Mouse (Mus musculus) cerebellum, postnatal 4 days (tissue): ENCODE results near the gene Lrrc57.

Source experiments
- DNase-seq, 2 experiments: peaks; one replicate each; pipeline ENCODE4 v3.0.0; 2022; ENCODE audit warnings: low spot score in 2 of 2, mixed read lengths in 1 of 2

The Lrrc57 gene

DNA sequence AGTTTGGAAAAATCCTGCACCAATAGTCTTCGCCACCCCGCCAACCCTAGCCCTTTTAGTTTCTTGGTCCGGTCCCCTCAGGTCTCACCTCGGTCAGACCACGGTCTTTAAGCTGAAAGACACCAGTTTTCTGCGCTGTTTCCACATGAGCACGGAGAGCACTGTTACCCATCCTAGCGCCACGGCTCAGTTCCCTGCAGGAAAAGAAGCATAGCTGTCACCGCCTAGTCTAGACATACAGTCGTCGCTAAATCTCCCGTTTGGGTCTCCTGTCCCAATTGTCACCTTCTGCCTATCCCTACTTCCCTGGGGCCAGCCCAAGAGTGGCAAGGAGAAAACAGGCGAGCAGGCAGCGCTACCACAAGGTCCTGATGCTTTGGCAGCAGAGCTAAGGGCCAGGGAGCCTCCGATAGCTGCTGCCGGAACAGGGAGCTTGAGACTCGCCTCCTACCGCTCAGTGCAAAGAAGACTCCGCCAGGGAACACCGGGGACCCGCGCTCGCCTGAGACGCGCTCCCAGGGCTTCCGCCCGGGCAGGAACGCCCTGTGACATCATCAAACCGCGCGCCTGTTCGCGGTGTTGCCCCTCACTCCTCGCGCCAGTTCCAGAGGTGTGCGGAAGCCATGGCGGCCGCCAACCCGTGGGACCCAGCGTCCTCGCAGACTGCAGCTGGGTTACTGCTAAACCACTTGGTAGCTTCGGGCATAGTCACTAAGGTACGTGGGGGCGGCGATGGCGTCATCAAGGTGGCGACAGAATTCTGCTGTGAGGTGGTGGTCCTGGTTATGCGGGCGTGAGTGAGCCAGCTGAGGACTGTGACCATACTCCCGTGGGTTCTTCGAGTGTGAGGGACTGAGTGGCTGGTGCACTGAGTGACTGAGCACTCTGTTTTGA, at the start of gene Lrrc57, which contains the start of gene Haus2:
Gene Lrrc57, minus strand, starts transcription at position 691 of the 894 bp plus-strand sequence.
Gene Haus2, plus strand, starts transcription at position 554 of the 894 bp plus-strand sequence.
- peak; percentile 85 to 92 for DNase-seq

DNA sequence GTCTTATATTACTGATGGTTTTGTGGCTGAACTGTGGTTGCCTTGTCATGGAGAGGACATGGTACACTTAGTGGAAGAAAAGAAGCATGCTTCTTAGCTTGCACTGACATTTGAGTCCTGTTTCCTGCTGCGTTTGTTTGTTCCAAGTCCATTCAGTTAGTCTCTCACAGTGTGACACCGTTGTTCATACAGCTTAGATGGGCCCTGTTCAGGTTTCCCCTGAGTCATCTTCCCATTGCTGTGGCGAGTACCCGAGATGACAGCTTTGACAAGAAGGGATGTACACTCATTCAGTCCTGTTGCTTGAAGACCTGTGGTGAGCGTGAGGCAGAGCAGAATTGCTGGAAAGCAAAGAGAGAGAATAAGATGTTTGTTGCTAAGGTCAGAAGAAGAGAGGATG, 49.2 kb upstream of the Lrrc57 start:
- no peak for DNase-seq

DNA sequence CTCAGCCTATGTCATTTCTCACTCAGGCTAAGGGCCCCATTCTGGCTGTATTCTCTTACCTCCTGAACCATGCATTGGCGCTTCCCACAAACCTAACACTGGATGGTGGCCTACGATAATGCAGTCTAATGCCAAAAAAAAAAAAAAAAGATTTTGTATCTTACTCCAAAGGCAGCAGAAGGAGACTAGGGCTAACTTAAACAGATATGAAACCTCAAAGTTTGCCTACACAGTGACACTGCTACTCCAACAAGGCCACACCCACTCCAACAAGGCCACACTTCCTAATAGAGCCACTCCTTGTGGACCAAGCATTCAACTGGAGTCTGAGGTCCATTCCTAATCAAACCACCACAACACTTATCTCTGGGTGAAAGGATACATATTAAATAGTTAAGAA, 47.4 kb upstream of the Lrrc57 start:
- DNase-seq, result no peak

DNA sequence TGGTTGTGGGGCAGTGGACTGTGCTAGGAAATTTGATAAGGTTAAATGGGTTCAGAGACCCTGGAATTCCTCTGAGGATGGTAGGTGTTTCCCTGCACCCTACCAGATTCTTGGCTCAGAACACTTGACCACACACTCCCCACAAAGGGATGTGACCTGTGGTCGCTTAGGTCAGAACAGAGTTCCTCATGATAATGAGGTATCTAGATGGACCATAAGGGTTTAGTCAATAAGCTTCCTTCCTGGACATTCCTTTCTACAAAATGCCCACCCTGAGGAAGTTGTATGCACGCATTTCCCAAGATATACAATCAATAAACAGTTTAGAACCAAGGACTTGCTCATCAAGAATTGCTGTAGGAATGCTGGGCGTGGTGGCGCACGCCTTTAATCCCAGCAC, 46.6 kb upstream of the Lrrc57 start:
- no peak for DNase-seq

GRCm38 (mm10) chr2:120654693-120655092, 45.4 kb upstream of the Lrrc57 start:
- DNase-seq, result no peak

DNA sequence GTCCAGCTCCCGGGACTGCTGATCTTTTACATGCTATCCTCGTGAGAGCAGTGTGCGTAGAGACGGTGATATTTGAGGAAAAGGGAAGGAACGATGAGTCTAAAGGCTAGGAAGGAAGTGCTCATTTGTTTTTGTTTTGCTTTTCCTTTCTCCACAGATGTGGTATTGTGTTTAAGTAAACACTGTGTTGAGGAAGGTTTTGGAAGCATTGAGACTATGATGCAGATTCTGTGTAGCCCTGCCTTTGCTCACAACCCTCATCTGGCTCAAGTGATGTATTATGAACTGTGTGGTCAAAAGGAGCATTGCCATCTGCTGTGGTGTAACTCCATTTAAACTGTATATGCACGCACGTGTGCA, 43.6 kb upstream of the Lrrc57 start:
- DNase-seq, result no peak

GRCm38 (mm10) chr2:120652256-120652924, 43.1 kb upstream of the Lrrc57 start:
- no peak for DNase-seq

DNA sequence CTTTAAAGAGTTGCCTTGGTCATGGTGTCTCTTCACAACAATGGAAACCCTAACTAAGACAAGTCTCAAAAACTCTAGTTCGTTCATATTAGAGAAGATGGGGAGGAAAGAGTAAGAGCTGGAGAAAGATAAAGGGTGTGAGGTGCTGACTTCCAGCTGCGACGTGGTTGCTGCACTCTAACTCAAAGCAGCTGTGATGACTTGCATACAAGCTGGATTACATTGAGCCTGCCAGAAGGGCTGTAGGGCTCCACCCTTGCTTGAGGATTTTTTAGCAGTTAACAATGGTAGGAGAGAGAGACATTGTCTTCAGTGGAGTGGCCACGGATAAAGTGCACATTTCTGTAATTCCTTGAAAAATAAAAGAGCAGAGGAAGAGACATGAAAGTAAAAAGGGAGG, 37.5 kb upstream of the Lrrc57 start:
- DNase-seq, result no peak

DNA sequence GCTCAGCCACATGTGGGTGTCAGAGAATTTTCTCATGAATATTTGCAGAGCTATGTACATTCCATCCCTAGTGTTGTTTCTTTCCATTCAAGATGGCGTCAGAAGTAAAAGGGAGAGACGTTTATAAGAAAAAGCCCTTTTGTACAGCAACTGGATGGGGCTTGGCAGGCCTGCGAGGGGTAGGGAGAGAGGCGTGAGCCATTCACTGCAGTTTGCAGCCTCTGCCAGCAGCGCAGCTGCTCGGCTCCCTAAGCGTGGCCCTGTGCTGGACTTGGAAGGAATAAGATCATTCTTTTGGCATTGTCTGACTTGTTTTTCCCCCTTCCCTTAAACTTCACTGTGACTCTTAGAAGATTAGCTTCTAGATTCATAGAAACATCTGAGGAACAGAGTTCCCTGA, 34.5 kb upstream of the Lrrc57 start:
- peak in 1 of 2 experiments; percentile 23 for DNase-seq

- DNase-seq, result no peak
Measured at GRCm38 (mm10) chr2:120640835-120641234, 31.5 kb upstream of the Lrrc57 start.

GRCm38 (mm10) chr2:120631957-120632356, 22.6 kb upstream of the Lrrc57 start:
- no peak for DNase-seq

- DNase-seq, result no peak
Measured at GRCm38 (mm10) chr2:120631521-120631920, 22.2 kb upstream of the Lrrc57 start.

GRCm38 (mm10) chr2:120630655-120631054, 21.3 kb upstream of the Lrrc57 start:
- DNase-seq, result no peak

DNA sequence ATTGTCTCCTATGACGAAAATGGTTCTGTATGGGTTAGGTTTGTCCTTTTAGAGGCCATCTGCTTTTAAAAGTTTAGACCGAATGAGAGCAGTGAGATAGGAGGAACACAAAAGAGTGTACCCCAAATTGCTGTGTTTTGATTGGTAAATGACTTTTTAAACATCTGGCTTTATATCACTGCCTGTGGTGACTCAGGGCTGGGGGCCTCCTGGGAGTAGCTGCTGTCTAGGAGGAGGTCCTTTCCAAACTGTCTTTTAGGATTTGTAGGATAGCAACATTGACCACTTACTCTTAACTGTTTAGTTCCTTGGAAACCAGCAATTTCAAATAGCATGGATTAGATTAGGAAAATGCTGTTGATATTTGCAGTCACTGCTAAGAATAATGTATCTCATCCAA, 20.9 kb upstream of the Lrrc57 start:
- DNase-seq, result no peak

DNA sequence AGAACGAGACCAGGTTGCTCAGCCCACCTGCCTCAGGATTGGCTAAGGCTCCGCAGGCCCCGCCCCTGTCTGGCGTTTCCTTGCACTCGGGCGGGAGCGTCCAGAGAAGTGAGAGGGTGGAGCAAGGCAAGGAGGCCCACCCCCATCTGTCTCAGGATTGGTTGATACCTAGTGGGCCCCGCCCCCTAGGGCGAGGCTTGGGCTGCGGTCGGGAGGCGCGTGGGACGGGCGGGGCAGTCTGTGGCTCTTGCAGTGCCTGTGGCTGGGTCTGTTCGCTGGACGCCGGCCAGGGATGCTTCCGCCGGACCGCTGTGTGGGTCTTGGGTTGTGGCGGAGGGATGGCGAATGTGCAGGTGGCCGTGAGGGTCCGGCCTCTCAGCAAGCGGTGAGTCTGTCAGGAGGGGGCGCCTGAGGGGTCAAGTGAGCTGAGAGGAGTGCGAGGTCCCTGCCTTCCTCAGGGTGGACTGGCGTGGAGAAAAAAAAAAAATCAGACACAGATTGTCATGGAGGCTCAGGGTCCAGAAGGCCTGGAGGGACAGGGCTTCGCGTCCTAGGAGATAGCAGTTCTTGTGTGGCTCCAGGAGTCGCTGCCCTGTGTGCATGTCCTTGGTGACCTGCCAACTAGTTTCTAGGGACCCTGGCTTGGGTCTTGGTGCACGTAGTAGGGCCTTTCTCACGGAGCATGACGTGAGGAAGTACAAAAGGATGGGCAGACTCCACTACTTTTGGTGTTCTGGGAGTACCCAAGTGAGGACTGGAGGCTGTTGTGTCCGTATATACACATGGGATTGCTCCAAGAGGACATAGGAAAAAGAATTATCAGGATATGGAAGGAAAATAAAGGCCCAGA, 19.8 kb upstream of the Lrrc57 start, which contains the start of gene Stard9:
Gene Stard9, plus strand, starts transcription at position 236 of the 850 bp plus-strand sequence.
- peak; percentile 93 to 98 for DNase-seq

- DNase-seq, result no peak
Measured at GRCm38 (mm10) chr2:120628076-120628865, 19.0 kb upstream of the Lrrc57 start.

GRCm38 (mm10) chr2:120622920-120623319, 13.6 kb upstream of the Lrrc57 start:
- no peak for DNase-seq

GRCm38 (mm10) chr2:120619538-120619937, 10.2 kb upstream of the Lrrc57 start:
- no peak for DNase-seq

- DNase-seq, result no peak
Measured at GRCm38 (mm10) chr2:120616279-120617163, 7.2 kb upstream of the Lrrc57 start.
